Mouse (Mus musculus) heart, embryonic 12.5 days (tissue): Measurements from ENCODE around the gene Slc25a11. TPM values are rescaled to one million over a fixed set of nuclear protein-coding genes. Genes with fewer than 3 reads are reported as not detected.

Experiments used
- ATAC-seq: fragments of 200-750 bp; cut with Nextera tagmentation; 2 replicates; pipeline ENCODE4 v1.8.0; 2017; ENCODE audit warnings: moderate TSS enrichment, moderate library complexity; ENCODE audit not compliant: insufficient number of reproducible peaks, low FRiP score
- H3K27ac ChIP-seq: fragments of 300-500 bp; sonication (generic); 2 replicates; pipeline ENCODE4 v1.5.1; 2016; ENCODE audit warnings: mild to moderate bottlenecking, moderate library complexity; ENCODE audit not compliant: poor library complexity, severe bottlenecking
- H3K27me3 ChIP-seq: fragments of 300-500 bp; sonication (generic); replicated peaks from 2 replicates; pipeline ENCODE4 v1.6.1; 2016; ENCODE audit warnings: mild to moderate bottlenecking, moderate library complexity
- H3K36me3 ChIP-seq: fragments of 300-500 bp; sonication (generic); 2 replicates; pipeline ENCODE4 v1.6.1; 2016; ENCODE audit warnings: mild to moderate bottlenecking, moderate library complexity
- H3K4me1 ChIP-seq: fragments of 300-500 bp; sonication (generic); replicated peaks from 2 replicates; pipeline ENCODE4 v1.6.1; 2016; ENCODE audit warnings: mild to moderate bottlenecking
- H3K4me2 ChIP-seq: fragments of 300-500 bp; sonication (generic); 2 replicates; pipeline ENCODE4 v1.6.1; 2016; ENCODE audit warnings: mild to moderate bottlenecking, moderate library complexity
- H3K4me3 ChIP-seq: fragments of 300-500 bp; sonication (generic); 2 replicates; pipeline ENCODE4 v1.5.1; 2016; ENCODE audit warnings: mild to moderate bottlenecking
- H3K9ac ChIP-seq: fragments of 300-500 bp; sonication (generic); 2 replicates; pipeline ENCODE4 v1.6.1; 2016; ENCODE audit warnings: mild to moderate bottlenecking, moderate library complexity
- H3K9me3 ChIP-seq: fragments of 300-500 bp; sonication (generic); replicated peaks from 2 replicates; pipeline ENCODE4 v1.6.1; 2016; ENCODE audit warnings: mild to moderate bottlenecking, moderate library complexity
- WGBS: fragments of 180-500 bp; shearing (Covaris S2); methylation state at CpG from one replicate; pipeline ENCODE4 v1.1.7; 2016; 5-methylcytosine and 5-hydroxymethylcytosine counted together
- polyA plus RNA-seq: library from polyadenylated mRNA; unstranded; fragments of >200 nt; fragmentation: Nextera tagmentation; extraction: Ambion mirVana; gene quantifications from 2 replicates; pipeline ENCODE4 v1.2.1, GENCODE M21; 2016

Gene Slc25a11
- polyA plus RNA-seq, 1 experiment from 2014 or later = 227 TPM

DNA sequence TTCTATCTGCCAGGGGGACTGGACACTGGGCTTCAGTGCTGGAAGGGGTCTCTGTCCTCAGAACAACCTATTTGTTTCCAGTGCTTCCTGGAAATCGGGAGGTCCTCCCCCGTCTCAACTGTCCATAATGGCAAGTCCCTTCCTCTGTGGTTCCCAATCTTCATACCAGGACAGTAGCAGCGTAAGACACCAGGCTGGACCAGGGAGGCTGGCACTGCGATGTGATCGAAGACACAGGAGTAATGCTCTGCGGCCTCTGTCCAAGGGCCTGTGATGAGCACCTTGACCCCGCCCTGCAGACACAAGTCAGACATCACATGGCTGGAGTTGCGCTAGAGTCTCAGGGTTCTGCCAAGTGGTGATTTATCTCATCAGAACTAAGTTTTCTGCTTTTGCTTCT is 32.1 kb upstream of the Slc25a11 start:
- no peak overlapping the region for H3K4me3 ChIP-seq
- H3K9ac ChIP-seq = no peak overlapping the region
- H3K9me3 ChIP-seq = no peaks in the 10 kb centered on the region
- H3K4me1 ChIP-seq = peaks cover 18% of the 10 kb centered on the region
- 92% methylated on average over 8 of the region's 8 CpGs for WGBS
- H3K4me2 ChIP-seq = no peak overlapping the region
- no peaks in the 10 kb centered on the region for H3K27me3 ChIP-seq
- no peak overlapping the region for H3K27ac ChIP-seq
- no peak for ATAC-seq
- H3K36me3 ChIP-seq = peaks cover 81% of the 10 kb centered on the region

DNA sequence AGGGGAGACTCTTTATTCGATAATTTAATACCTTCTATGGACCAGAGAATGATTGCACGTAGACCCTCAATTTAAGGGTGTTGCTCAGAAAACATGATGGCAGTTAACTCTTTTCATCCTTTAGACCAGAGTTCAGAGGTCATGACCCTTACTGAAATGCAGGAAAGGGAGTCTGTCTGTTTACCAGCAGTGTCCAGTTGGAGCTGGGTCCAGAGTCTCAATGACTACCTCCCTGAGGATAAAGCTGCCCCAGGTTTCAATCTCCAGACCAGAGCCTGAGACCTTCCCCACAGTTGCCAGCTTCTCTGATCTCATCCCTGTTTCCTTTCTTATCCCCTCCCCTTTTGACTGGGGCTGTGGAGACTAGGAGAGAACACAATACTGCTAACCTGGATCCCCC is 31.3 kb upstream of the Slc25a11 start:
- peaks cover 80% of the 10 kb centered on the region for H3K36me3 ChIP-seq
- no peak overlapping the region for H3K4me2 ChIP-seq
- no peak overlapping the region for H3K27ac ChIP-seq
- no peak overlapping the region for H3K9ac ChIP-seq
- no peak for ATAC-seq
- WGBS = 86% methylated on average over 2 of the region's 2 CpGs
- H3K4me1 ChIP-seq = peaks cover 18% of the 10 kb centered on the region
- H3K4me3 ChIP-seq = no peak overlapping the region
- H3K9me3 ChIP-seq = no peaks in the 10 kb centered on the region
- H3K27me3 ChIP-seq = no peaks in the 10 kb centered on the region

DNA sequence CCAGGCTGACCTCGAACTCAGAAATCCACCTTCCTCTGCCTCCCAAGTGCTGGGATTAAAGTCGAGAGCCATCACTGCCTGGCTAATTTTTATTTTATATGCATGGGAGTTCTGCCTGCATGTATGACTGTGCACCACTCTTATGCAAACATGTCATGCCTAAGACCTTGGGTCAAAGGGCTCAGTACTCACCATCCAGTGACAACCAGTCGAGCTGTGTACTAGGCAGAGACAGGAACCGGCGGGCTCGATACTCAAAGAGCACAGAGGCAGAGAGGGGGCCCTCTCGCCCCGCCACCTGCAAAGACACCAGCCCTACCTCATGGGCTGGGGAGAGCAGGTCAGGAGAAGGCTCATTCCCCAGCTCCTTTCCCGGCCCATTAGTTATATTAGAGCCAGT is 30.8 kb upstream of the Slc25a11 start:
- no peak overlapping the region for H3K4me3 ChIP-seq
- ATAC-seq = no peak
- H3K4me1 ChIP-seq = peaks cover 18% of the 10 kb centered on the region
- no peak overlapping the region for H3K9ac ChIP-seq
- H3K4me2 ChIP-seq = no peak overlapping the region
- 86% methylated on average over 9 of the region's 9 CpGs for WGBS
- H3K9me3 ChIP-seq = no peaks in the 10 kb centered on the region
- H3K36me3 ChIP-seq = peaks cover 77% of the 10 kb centered on the region
- no peak overlapping the region for H3K27ac ChIP-seq
- no peaks in the 10 kb centered on the region for H3K27me3 ChIP-seq

DNA sequence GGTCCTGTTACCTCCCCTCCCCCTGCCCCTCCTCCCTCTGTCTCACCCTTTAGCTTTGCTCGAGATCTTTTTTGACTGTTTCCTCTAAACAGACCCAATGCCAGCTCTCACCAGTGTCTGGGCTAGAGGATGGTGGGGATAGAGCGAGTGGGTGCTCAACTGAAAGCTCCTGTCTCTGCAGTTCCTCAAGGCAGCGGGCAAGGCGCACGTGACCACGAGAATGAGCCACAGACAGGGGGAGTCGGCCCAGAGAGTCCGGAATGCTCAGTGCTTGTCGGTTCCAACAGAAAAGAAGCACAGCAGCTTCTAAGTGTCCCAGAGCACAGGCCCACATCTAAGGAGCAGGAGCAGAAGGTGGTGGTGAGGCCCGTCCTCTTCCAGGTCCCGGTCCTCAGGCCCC is 27.2 kb upstream of the Slc25a11 start:
- Histone ChIP-seq H3K4me2 (no peak overlapping the region), H3K4me1 (peaks cover 29% of the 10 kb centered on the region), H3K9me3 (no peaks in the 10 kb centered on the region), H3K9ac (no peak overlapping the region), H3K36me3 (peaks cover 56% of the 10 kb centered on the region), H3K4me3 (no peak overlapping the region), H3K27me3 (no peaks in the 10 kb centered on the region), H3K27ac (no peak overlapping the region)
- no peak for ATAC-seq
- 68% methylated on average over 11 of the region's 11 CpGs for WGBS

DNA sequence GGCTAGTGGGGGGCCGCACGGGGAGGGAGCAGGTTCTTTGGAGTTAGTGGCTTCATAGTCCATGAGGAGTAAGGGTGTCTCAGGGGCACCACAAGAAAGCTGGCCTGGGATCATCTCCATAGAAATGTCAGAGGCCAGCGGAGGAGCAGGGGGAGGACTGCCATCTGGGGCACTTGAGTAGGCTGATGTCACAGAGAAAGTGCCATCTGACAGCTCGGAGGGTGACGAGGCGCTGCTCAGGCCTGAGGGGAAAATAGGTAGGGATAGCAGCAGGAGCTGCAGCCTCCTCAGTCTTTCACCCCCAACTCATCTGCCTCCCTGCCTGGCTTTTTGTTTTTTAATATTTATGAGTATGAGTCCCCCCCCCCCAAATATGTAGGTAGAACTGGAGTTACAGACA is 26.7 kb upstream of the Slc25a11 start:
- H3K36me3 ChIP-seq = peaks cover 51% of the 10 kb centered on the region
- no peak overlapping the region for H3K4me3 ChIP-seq
- no peaks in the 10 kb centered on the region for H3K27me3 ChIP-seq
- H3K4me2 ChIP-seq = no peak overlapping the region
- WGBS = 78% methylated on average over 6 of the region's 6 CpGs
- no peak overlapping the region for H3K27ac ChIP-seq
- no peak overlapping the region for H3K9ac ChIP-seq
- ATAC-seq = no peak
- peaks cover 29% of the 10 kb centered on the region for H3K4me1 ChIP-seq
- H3K9me3 ChIP-seq = no peaks in the 10 kb centered on the region

DNA sequence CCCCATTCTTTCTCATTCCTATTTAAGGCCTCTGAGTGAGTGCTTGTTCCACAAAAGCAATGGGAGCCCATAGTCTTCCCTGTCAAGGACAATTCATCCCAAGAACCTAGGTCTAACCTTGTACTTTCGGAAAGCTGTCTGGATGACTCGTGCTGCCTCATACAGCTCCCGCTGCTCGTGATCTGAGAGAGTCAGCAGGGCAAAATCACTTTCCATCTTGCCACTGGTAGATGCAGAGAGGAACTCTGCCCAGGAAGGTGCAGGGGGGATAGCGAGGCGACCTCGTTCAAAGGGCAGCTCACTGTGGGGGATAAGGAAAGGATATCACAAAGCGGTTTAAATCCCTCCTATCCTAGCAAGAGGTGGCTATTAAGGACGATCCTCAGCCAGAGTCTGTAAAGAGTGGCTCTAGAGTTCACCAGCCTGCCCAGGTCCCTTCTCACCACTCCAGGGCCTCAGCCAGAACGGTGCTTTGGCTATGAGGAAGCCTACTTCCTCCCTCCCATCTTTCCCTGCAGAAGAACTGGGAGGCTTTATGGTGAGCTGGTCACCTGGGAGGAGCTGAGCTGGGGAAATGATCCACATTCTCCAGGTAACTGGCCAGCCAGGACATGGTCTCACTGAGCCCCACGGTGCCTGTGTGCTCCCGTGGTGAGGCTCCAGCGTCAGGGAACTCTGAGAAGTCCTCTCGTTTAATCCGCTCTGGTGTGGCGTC is 24.2 kb upstream of the Slc25a11 start:
- Histone ChIP-seq H3K4me1 (peaks cover 38% of the 10 kb centered on the region), H3K36me3 (peaks cover 47% of the 10 kb centered on the region), H3K27me3 (no peaks in the 10 kb centered on the region), H3K9me3 (no peaks in the 10 kb centered on the region), H3K27ac (no peak overlapping the region), H3K9ac (0 out of 2 replicates have a peak overlapping the region, but pooled peaks have one; percentile 13), H3K4me2 (peak overlapping the region; percentile 96), H3K4me3 (no peak overlapping the region)
- 72% methylated on average over 16 of the region's 16 CpGs for WGBS
- no peak for ATAC-seq

DNA sequence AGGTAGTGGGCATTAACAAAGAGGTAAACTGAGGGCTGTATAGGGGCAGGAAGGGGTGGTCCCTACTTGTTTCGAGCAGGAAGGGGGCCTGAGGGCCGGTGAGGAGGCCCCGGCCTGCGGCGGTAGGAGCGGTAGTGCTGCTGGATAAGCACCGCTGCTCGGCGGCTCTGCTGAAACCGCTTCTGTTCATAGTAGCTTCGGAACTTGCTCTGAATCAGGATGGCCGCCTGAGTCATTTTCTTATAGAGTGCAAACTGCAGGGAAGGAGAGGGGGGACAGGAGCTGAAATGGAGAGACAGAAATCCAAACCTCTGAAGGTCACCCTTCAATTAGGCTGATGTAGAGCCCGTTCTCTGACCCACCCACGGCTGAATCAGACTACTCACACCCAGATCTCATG is 23.2 kb upstream of the Slc25a11 start:
- no peak for ATAC-seq
- Histone ChIP-seq H3K4me1 (peaks cover 29% of the 10 kb centered on the region), H3K27ac (peak overlapping the region; percentile 97), H3K4me2 (peak overlapping the region; percentile 96), H3K27me3 (no peaks in the 10 kb centered on the region), H3K36me3 (peaks cover 44% of the 10 kb centered on the region), H3K9me3 (no peaks in the 10 kb centered on the region), H3K4me3 (peak overlapping the region; percentile 74), H3K9ac (peak overlapping the region; percentile 88)
- WGBS = 43% methylated on average over 14 of the region's 14 CpGs

DNA sequence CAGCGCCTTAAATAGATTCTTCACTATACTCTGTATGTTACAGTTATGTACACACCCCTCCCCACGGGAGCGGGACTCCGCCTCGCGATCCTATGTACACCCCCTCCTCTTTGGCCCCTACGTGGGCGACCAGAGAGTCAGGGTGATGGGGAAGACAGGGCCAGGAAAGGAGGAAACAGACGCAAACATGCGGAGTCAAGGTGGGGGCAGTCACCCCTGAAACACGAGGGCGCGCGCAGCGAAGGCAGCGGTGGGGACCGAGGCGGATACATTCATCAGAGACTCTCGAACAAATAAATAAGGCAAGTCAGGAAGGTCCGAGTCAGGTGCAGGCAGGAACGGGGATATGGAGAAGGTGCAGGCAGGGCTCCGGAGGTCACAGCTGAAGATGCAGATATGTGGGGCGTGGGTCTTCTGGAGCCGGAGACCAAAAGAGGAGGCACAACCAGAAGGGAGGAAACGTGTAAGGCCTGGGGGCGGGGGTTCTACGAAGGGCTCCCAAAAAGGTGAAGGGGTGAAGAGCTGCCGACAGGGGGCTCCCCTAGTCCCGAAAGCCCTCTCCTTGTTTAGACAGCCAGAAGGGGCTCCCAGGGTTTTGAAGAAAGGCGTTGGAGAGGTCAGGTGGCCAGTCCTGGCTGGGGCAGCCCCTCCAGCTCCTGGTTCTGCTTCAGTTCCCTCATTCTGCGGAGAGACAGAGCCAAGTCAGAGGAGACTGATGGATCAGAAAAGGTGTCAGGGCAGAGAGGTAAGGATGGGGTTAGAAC is 22.5 kb upstream of the Slc25a11 start:
- peak overlapping the region; percentile 74 for H3K4me3 ChIP-seq
- 0% methylated on average over 31 of the region's 31 CpGs for WGBS
- ATAC-seq = peak; percentile 14

DNA sequence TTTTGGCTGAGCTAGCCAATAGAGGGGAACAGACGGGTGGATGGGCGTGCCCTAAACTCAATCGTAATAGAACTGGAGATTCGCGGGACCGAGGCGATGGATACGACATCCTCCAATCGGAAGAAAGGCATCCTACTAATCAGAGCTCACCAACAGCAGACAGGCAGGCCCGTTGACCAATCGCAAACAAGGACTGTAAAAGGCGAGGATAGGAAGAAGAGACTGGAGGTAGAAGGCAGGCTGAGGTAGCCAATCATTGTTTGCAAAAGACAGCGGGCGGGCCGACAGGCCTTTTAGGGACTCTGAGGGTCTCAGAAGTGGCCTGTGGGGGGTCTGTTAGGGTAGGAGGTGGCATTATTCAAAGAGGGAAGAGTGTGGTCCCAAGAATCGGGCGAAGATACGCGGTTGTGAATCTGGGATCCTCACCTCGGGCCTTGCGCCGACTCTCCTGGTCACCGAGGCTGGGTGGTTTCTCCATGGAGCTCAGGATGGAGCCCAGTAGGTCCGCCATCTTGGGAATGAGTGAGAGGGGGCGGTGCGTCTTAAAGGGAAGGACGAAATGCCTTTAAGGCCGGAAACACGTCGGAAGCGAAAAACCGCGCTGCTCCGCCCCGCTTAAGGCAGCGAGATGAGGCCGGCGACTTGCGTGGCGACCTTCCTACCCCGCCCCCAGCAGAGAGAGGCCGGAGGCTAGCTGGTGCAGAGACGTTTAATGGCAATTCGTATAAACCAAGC is 21.7 kb upstream of the Slc25a11 start, which contains the start of gene Spag7:
Gene Spag7 (minus strand): TSS at position 646 of the 735 bp plus-strand sequence.
- peaks cover 34% of the 10 kb centered on the region for H3K4me1 ChIP-seq
- H3K4me3 ChIP-seq = peak within 1 kb of the TSS; percentile 74
- peak within 1 kb of the TSS; percentile 97 for H3K27ac ChIP-seq
- H3K9ac ChIP-seq = peak within 1 kb of the TSS; percentile 88
- no peaks in the 10 kb centered on the region for H3K27me3 ChIP-seq
- ATAC-seq = peak; percentile 95
- H3K36me3 ChIP-seq = peaks cover 45% of the 10 kb centered on the region
- no peaks in the 10 kb centered on the region for H3K9me3 ChIP-seq
- WGBS = under 1% methylated on average over 44 of the region's 44 CpGs
- peak within 1 kb of the TSS; percentile 96 for H3K4me2 ChIP-seq

More for the DNA sequence above, 22.5 kb upstream of the Slc25a11 start:
- Histone ChIP-seq H3K9ac (peak overlapping the region; percentile 88), H3K4me1 (peaks cover 29% of the 10 kb centered on the region), H3K27me3 (no peaks in the 10 kb centered on the region), H3K4me2 (peak overlapping the region; percentile 96), H3K27ac (peak overlapping the region; percentile 97), H3K9me3 (no peaks in the 10 kb centered on the region), H3K36me3 (peaks cover 44% of the 10 kb centered on the region)

DNA sequence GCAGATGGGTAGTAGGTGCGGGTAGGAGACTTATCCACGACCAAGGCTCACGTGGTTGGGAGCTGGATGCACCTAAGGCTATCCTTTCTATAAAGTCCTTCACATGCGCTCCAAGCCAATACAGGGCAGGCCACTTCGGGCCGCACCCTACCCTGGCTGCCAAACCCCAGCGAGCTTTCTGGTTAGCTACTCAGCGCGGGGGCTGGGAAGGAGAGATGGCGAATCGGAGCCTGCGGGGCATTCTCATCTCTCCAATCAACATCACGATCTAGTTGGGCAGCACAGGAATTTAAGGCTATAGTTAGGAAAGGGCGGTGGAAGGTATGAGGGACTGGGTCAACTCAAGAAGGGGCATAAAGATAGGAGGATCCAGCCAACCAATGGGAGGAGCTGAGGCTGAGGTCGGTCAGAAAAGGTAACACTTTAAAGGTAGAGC is 21.1 kb upstream of the Slc25a11 start:
- H3K4me2 ChIP-seq = peak overlapping the region; percentile 96
- peak overlapping the region; percentile 94 for H3K27ac ChIP-seq
- H3K4me3 ChIP-seq = peak overlapping the region; percentile 74
- peaks cover 46% of the 10 kb centered on the region for H3K36me3 ChIP-seq
- WGBS = under 1% methylated on average over 15 of the region's 15 CpGs
- peak; percentile 46 for ATAC-seq
- H3K4me1 ChIP-seq = peaks cover 36% of the 10 kb centered on the region
- peak overlapping the region; percentile 82 for H3K9ac ChIP-seq
- no peaks in the 10 kb centered on the region for H3K9me3 ChIP-seq
- H3K27me3 ChIP-seq = no peaks in the 10 kb centered on the region
